Mouse (Mus musculus) ES-E14 (cell line): ENCODE measurements around the gene Spred2.

Experiments
- CHD2 ChIP-seq: IDR thresholded peaks from 2 replicates; pipeline ENCODE4 v1.6.1; 2014; ENCODE audit warnings: mild to moderate bottlenecking, low read depth, low read length, inconsistent platforms
- HCFC1 ChIP-seq: IDR thresholded peaks from 2 replicates; pipeline ENCODE4 v1.6.1; 2012; ENCODE audit warnings: low read length, inconsistent platforms, borderline replicate concordance; ENCODE audit not compliant: insufficient read depth
- MAFK ChIP-seq: IDR thresholded peaks from 2 replicates; pipeline ENCODE4 v1.6.1; 2014; ENCODE audit warnings: mild to moderate bottlenecking, low read depth, low read length, inconsistent platforms; ENCODE audit not compliant: insufficient read depth
- ZC3H11A ChIP-seq: IDR thresholded peaks from 2 replicates; pipeline ENCODE4 v1.6.1; 2012; ENCODE audit warnings: low read depth, mild to moderate bottlenecking, inconsistent platforms, low read length, borderline replicate concordance

- TF ChIP-seq MAFK (no peak), CHD2 (no peak), ZC3H11A (no peak), HCFC1 (no peak)
Observed at GRCm38 (mm10) chr11:20057429-20057828, 133.3 kb downstream of the Spred2 start.
